Mouse (Mus musculus) stomach, postnatal 0 days (tissue): ENCODE results near the gene Lingo1.

ENCODE experiments used
- CTCF ChIP-seq: IDR thresholded peaks from 2 replicates; pipeline ENCODE4 v1.5.1; 2016; ENCODE audit warnings: antibody characterized with exemption, low read depth, mild to moderate bottlenecking, moderate library complexity
- EP300 ChIP-seq: optimal IDR thresholded peaks from 2 replicates; pipeline ENCODE3; 2016; ENCODE audit warnings: antibody characterized with exemption

DNA sequence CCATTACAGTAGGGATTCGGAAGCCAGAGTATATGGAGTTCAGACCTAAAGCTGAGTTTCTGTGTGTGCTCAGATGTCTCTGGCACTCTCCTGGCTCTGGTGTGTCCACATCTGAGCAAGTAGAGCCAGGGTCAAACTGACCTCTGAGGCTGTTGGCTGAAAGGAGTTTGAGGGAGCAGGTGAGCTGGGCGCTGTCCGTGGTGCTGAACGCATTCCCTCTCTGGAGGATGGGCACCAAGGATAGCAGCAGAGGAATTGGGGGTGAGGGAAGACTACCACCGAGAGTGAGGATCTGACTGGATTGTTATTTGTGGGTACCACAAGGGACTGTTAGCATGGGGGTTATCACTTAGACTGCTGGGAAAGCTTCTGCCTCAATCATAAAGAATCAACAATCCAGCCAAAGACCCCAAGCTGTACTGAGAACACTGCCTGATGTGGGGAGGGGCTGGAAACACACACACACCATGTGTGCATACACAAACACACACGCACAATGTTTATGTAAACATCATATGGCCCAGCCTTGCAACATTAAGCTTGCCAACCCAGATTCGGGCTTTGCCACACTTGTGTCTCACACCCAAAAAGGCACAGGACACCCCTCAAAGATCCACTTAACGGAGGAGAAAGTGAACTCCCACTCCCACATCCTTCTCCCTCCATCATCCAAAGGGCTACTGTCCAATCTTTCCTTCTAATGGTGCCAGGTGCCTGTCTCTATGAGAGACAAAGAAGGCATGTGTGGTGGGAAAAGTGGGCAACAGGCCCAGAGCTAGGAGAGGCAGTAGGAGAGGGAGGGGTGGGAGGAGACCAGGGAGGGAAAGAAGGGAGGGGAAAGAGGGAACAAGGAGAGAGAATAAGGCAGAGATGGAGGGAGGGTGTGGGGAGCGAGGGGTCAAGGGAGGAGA lies 57.8 kb downstream of the Lingo1 start:
- no peak for TF ChIP-seq EP300
- no peak for TF ChIP-seq CTCF
